Mouse (Mus musculus) adrenal gland, postnatal 14 days (tissue): ENCODE measurements around the gene Pusl1. TPM values are rescaled to one million over a fixed set of nuclear protein-coding genes. Genes with fewer than 3 reads are reported as not detected.
A peak's percentile ranks its signal among the peaks of the same experiment; 100 is the strongest.

ENCODE experiments used
- DNase-seq: peaks from one replicate; pipeline ENCODE4 v3.0.0; 2021; ENCODE audit warnings: mixed read lengths
- long read RNA-seq, 2 experiments: library from polyadenylated mRNA; stranded (forward); transcript quantifications; one replicate each; pipeline ENCODE4 v2.0.0; 2021
- total RNA-seq: library from RNA; stranded (reverse); gene quantifications from 2 replicates; pipeline ENCODE4 v1.2.3, GENCODE M21; 2021

The Pusl1 gene
- 30.8 and 33.9 TPM in 2 replicates for total RNA-seq
- long read RNA-seq, experiment 1, transcript Pusl1-201 (8 exons, 1,243 nt) = major isoform, 10 of 55 reads
- long read RNA-seq, experiment 1, partial matches to known transcripts = 15 of 55 reads
- long read RNA-seq, experiment 1, other reads (novel, unspliced or antisense) = 30 of 55 reads
- long read RNA-seq, experiment 2, transcript Pusl1-201 (8 exons, 1,243 nt) = major isoform, 7 of 34 reads
- long read RNA-seq, experiment 2, partial matches to known transcripts = 5 of 34 reads
- long read RNA-seq, experiment 2, other reads (novel, unspliced or antisense) = 22 of 34 reads

DNA sequence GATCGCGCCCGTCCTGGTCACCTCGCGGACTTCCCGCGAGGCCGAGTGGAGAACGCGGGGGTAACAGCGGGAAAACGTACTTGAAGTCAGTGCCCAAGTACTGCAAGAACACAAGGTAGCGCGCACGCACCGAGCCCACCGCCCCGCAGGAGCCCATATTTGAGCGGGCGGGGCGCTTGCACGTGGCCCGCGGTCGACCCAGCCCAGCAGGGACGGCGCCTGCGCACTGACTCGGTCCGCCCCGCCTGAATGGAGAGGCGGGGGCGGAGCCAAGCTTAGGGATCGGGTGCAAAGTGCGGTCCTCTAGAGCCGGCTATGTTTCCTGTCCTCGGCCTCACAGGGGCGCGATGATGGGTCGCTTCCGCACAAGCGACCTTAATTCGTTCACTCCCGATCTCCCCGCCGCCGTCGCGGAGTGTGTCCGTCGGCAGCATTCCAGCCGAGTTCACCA, at the start of gene Pusl1, which contains the start of gene Acap3:
Gene Pusl1 (minus strand): TSS at position 231 of the 451 bp plus-strand sequence.
Gene Acap3 (plus strand): TSS at position 272 of the 451 bp plus-strand sequence.
- peak; percentile 98 for DNase-seq

DNA sequence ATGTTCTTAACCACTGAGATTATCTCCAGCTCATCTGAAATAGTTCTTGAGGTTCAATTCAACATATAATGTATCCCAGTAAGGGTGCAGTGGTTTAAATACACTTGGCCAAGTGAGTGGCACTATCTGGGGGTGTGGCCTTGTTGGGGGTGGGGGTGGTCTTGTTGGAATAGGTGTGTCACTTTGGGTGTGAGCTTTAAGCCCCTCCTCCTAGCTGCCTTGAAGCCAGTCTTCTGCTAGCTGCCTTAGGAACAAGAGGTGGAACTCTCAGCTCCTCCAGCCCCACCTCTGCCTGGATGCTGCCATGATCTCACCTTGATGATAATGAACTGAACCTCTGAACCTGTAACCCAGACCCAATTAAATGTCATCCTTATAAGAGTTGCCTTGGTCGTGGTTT, 40.5 kb upstream of the Pusl1 start:
- no peak for DNase-seq

DNA sequence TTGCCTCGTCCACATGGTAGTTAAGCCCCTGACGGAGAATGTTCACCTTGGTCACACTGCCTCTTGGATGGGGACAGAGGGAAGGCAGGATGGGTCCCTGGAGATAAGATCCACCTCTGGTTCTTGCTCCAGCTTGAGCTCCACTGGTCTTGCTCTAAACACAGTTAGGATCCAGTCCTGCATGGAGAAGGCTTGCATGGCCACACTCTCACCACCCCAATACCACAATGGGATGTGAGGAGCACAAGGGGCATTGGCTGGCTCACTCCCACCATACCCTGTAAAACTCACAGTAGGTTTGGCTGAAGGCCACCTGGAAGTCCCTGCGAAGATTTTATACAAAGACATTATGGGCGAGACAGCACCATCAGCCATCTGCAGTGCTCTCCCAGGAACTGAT, 17.2 kb upstream of the Pusl1 start:
- DNase-seq = no peak

DNA sequence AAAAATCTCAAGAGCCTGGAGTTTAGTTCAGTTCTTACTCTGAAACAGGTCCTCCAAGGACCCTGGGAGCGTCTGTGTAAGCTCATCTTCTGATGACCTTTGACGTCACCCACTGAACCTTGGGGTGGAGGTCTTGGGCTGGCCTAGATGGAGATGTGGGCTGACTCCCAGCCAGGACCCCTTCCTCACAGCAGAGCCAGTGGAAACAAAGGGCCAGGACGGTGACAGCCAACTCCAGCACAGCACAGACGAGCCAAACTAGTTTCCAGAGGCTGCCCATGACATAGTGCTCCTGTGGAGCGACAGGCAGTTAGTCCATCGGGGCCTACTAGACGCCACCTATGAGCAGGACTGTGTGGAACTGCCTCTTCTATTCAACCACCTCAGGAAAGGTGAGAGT, 16.7 kb upstream of the Pusl1 start:
- DNase-seq = no peak

DNA sequence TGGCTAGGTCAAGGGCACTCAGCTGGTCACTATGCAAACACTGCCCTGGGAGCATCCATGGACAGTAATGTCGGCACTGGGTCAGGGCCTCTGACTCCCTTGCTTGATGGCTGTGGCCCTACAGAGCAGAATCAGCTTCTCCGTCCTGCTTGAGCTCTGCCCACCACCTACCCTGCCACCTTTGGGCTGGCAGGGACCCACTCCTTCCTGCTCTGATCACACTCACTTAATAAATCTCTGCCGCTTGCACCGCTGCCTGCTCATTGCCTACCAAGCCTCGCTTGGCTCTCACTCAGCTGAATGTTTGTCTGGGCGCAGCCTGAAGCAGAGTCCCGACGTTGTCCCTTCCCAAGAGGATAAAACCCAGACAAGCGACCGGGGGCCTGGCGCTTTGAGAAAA, 15.4 kb upstream of the Pusl1 start:
- DNase-seq = peak; percentile 18

DNA sequence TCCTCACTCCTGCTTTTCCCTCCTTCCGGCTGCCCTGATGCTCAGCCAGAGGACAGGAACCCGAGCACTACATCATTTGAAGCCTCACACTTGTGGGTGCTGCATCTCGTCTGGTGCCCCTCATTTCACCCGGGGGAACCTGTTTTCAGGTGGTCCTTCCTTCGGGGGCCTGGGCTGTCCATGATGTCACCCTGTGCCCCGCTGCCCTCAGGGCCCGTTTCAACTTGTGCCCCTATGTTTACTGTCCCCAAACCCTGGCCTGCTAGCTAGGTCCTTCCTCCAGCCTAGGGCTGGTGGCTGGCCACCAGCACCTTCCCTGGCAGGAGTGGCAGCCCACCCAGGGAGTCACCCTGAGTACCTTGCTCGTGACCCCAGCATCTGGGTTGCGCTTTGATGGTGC, 14.5 kb upstream of the Pusl1 start:
- DNase-seq = no peak

DNA sequence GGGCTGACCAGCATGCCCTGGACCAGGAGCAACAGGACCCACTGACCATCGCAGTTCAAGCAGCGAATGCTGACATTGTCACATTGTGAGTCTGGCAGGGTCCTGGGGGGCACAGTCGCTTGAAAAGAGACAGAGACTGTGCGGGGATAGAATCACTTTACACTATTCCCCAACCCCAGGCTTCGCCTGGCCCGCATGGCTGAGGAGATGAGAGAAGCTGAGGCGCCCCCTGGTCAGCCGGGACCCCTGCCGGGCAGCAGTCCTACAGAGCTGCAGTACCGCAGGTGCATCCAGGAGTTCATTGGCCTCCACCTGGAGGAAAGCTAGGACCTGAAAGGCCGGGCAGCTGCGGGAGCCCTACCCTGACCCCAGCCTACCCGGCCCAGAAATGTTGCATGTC, 14.1 kb upstream of the Pusl1 start:
- no peak for DNase-seq

DNA sequence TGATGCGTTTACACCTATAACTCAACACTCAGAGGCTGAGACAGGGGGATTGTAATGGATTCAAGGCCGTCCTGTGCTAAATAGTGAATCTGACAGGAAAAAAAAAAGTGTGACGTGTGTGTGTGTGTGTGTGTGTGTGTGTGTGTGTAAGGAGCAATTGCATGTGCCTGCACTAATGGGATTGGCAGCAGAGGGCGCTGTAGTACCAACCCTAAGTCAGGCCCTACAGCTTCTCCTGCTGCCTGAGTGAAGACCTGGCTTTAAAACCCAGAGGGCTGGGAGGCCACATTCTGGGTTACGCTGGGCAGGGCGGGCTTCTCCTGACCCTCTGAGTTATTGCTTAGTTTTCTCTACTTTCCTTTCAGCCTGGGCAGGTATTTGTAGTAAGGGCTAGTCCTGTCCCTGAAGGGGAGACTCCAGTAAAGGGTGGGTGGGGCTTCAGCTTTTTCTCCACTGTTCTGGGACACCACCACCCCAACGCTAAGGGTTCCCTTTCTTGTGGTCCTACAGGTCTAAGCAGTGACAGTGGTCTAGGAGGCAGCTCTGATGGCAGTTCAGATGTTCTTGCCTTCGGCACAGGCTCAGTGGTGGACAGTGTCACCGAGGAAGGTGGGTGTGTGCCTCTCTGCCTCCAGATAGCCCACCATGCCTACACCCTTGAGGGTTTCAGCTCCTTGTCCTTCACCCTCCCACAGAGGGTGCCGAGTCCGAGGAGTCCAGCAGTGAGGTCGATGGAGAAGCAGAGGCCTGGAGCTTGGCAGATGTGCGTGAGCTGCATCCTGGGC, 12.9 kb upstream of the Pusl1 start:
- peak; percentile 58 for DNase-seq

DNA sequence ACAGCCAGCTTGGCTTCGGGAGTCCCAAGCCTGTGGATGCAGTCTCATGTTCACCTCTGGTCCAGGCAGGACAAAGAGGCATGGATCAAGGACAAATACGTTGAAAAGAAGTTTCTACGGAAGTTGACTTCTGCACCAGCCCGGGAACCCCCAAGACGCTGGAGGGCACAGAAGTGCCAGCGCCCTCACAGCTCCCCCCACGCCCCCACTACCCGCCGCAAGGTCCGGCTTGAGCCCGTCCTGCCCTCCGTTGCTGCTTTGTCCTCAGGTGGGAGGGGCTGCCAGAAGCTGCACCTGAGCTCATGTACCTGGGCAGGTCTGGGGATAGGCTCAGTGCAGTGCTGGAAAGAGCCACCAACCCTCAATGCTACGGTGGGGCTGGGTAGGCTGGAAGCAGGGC, 11.7 kb upstream of the Pusl1 start:
- peak; percentile 1 for DNase-seq

DNA sequence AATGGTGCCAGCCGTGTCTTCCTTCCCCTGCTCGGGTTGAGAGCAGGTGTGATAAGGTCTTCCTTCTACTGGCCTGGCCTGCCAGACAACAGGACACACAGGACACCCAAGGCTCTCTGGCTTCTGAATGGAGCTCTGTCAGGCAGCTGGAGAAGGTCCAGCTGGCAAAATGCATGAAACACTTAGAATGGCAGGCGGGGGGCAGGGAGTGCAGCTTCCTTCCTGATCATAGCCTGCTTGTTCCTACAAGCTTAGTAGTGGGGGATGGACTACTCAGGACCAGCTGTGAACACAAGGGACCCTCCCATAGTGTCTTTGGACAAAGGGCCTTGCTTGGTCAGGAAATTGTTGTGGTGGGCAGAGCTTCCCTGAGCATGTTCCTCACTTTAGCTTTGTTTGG, 9.6 kb upstream of the Pusl1 start:
- peak; percentile 54 for DNase-seq

DNA sequence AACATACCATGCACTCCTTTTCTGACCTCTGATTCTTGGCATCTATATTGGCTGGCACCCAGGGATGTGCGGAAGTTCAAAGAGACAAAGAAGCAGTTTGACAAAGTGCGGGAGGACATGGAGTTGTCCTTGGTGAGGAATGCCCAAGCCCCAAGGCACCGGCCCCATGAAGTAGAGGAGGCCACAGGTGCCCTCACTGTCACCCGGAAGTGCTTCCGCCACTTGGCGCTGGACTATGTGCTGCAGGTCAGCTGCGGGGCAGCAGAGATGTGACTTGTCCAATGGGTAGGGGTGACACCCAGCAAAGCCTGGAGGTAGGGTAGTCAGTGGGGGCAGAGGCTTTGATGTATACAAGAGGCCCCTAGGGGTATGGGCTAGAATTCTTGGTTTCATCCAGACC, 7.8 kb upstream of the Pusl1 start:
- no peak for DNase-seq

DNA sequence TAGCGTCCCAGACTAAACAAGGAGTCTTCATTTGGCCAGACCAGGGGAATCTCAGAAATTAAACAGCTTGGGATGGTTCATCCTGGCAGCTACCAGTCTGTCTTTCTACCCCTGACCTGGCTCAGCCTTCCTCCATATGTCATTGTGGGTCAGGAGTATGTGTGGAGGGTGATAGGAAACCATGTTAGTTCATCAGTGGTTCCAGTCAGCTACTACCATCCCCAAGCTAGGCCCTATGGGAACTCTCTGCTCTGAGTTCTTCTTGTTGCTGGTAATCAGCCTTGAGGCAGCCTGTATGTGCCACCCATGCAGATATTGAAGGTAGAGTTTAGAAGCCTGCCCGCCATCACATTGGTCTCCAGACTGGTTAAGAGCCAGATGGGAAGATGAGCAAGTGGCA, 6.7 kb upstream of the Pusl1 start:
- DNase-seq = no peak

DNA sequence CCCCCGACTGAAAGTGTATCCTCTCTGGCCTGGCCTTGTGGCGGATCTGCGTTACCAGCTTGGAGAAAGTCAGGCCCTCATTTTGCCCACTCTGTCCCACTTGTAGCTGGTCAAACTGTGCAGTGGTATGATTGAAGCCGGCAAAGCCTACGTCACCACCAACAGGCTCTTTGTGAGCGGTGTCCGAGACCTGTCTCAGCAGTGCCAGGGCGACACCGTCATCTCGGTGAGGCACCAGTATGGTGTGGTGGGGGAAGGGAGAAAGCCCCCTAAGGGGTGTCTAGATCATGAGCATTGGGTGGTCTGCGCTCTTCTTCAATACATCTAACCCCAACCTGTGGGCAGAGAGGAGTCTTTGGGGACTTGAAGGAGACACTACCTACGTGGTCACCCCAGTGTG, 4.9 kb upstream of the Pusl1 start:
- DNase-seq = no peak

DNA sequence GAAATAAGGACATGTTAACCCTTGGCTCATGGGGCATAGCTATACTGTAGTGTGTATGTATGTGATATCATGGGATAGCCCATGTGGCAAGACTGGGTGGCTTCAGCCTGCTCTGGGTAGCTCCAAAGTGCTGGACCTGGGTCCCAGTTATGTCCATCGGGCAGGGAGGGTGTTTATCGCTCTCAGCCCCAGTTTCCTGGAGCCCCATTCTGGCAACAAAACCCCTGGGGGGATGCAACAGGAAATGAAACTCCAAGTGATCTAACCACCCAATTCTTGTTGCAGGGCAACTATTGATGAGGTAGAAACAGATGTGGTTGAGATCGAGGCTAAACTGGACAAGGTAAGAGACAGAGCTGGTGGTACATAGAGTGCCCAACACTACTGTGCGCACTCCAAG, 4.2 kb upstream of the Pusl1 start:
- DNase-seq = no peak

DNA sequence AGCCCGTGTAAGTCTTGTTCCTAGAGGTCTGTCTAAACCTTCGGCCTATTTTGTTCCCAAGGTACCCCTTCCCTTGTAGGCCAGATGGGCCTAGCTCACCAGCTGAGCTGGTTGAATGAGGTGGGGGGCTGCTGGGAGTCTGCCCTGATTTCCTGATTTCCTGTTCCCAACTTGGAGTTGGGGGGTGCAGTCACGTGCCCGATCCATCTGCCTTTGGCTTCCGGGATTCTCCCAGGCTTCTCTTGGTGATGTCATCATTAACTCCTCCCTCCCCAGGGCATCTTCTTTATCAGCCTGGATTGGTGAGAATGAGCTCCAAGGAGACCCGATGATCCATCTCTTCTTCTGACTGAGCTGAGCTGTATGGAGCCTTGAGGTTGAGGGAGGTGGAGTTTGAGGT, 3.6 kb upstream of the Pusl1 start:
- DNase-seq = peak; percentile 77

DNA sequence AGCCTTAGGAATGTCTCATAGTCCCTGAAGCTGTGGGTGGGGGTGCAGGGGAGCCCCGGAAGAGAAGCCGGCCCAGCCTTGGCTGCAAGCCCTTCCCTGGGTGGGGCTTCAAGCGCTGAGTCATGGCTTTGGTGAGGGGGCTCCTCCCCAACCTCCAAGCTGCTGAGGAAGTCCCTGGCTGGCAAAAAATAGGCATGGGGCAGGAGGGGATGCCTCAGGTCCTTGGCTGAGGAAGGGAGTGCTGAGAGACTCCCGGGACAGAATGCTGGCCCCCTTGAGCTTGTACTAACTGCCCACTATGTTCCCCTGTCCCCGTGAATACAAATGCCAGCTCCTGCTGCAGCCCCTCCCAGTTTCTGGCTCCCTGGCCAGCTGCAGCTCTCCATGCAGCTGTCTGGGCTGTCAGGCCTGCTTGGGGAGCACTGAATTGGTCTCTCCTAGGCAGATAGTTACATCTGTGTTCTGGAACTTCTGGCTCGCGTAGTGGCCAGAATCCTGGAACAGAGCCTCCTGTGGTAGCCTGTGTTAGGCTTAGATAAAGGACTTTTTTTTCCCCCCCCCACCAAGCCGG, 2.8 kb upstream of the Pusl1 start:
- peak; percentile 82 for DNase-seq

DNA sequence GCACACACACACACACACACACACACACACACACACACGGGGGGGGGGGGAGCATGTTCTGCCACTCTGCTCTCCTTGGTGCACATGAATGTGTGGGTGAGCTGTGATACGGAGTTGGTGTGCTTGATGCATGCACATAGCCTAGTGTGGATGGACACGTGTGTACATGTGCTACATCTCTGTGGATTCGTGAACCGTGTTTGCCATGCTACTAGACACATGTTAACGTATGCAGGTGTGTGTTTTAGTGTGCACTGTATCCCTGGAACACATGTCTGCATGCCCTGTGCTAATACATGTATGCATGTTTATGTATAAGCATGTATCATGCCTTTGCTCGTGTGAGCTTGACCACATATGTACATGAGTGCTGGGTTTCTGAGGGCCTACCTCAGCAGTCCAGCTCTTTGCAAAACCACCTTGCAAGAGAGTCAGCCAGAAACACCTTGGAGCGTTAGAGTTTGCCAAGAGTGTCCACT, 1.7 kb upstream of the Pusl1 start:
- DNase-seq = no peak

DNA sequence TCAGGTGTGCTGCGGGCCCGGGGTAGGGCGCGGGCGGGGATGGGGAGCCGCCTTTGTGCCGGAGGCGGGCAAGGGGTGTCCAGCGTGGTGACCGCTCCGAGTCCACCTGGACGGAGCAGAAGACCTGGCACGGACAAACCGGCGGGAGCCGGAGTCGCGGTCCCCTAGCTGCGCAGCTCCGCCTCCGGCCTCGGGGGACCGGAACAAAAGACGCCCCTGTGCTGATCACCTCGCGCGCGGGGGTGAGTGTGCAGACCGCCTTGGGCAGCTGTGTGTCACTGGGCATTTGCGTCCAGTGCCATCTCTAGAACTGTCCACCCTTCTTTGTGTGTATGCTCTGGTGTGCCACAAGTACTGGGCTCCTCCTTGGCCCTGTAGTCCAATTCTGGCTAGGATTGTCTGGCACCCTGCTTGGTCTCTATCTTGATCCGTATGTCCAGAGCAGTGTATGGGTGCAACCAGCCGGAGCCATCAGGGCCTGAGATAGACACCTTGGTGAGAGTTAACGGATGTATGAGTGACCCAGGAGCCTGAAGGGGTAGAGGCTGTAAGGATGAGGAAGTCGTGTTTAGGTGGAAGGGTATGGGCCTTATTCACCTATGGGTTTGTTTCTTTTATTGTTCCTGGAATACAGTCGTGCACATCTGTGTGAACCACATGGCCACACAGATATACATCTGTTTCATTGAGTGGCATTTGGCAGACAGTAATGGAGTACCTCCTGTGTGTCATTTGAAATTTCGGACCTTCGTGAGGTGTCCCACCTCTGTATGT, 1.0 kb upstream of the Pusl1 start:
- DNase-seq = peak; percentile 79

DNA sequence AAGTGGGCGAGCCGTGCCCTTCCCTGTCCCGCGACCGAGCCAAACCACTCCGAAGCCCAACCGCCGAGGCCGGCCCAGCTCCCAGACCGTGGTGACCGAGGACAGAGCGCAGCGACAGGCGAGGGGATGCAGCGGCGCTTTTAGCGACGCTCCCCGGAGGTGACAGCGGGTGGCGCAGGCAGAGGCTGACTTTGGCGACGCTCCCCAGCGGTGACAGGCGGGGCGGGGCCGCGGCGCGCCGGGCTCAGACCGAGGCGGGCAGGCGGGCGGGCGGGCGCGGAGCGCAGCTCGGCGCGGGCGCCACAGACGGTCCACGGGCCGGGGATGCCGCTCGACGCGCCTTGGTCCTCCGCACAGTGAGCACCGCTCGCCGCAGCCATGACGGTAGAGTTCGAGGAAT, 436 bp upstream of the Pusl1 start:
- peak; percentile 93 for DNase-seq

DNA sequence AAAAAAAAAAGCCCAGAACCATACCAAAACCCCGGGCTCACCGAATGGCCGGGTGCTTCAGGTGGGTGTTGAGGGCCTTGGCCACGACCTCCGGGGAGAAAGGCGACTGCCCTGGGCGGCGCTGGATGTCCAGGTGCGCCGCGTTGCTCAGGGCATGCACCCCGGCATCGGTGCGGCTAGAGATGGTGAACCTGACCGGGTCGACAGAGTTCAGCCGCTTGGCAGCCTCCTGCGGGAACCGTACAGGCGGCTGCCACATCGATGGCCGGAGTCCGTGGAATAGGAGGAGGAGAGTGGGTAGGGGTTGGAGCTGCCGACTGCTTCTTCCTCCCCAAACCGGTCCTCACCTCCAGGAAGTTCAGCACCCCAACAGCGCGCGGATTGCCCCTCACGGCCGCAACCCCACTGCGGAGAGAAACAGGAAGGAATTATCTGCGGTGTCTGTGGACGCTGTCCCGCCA, 540 bp downstream of the Pusl1 start:
- no peak for DNase-seq

DNA sequence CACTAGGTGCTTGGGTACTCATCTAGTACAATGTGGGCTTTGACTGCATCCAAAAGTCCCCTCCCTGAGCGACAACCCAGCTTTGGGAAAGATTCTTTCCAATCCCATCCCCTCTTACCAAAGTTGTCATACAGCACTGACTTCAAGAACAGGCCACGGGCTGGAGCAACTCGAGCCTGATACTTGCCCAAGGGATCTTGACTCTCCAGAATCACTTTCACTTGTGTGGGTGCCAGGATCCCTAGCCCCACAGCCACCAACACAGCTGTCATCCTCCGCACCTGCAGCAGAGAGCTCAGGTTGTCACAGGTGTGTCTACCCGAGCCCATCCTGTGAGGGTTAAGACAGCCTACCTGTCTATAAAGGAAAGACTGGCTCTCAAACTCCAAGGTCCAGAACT, 2.3 kb downstream of the Pusl1 start:
- DNase-seq = no peak

DNA sequence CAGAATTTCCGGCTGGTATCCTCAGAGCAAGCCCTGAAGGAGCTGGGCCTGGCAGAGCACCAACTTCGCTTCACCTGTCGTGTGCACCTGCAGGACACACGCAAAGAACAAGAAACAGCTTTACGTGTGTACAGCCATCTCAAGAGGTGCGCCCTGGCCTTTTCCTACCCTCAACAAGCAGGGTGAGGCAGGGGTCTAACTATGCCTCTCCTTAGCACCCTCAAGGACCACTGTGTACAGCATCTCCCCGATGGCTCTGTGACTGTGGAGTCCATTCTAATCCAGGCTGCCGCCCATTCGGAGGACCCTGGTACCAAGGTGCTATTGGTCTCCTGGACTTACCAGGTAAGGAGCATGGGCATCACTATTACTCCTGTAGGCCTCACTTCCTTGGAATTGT, 3.4 kb downstream of the Pusl1 start:
- DNase-seq = no peak
